Mouse (Mus musculus) forebrain, embryonic 12.5 days (tissue): Measurements from ENCODE around the gene Camk2d. TPM values are rescaled to one million over a fixed set of nuclear protein-coding genes. Genes with fewer than 3 reads are reported as not detected.

Experiments used
- ATAC-seq: fragments of 200-750 bp; cut with Nextera tagmentation; 2 replicates; pipeline ENCODE4 v1.8.0; 2017; ENCODE audit warnings: moderate TSS enrichment; ENCODE audit not compliant: low FRiP score
- H3K27ac ChIP-seq: fragments of 300-500 bp; sonication (generic); 2 replicates; pipeline ENCODE4 v1.5.1; 2016; ENCODE audit warnings: mild to moderate bottlenecking
- H3K27me3 ChIP-seq: fragments of 300-500 bp; sonication (generic); 2 replicates; pipeline ENCODE4 v1.6.1; 2016; ENCODE audit warnings: mild to moderate bottlenecking
- H3K36me3 ChIP-seq: fragments of 300-500 bp; sonication (generic); replicated peaks from 2 replicates; pipeline ENCODE4 v1.6.1; 2016; ENCODE audit warnings: mild to moderate bottlenecking
- H3K4me1 ChIP-seq: fragments of 300-500 bp; sonication (generic); 2 replicates; pipeline ENCODE4 v1.6.1; 2016
- H3K4me2 ChIP-seq: fragments of 300-500 bp; sonication (generic); 2 replicates; pipeline ENCODE4 v1.6.1; 2016; ENCODE audit warnings: mild to moderate bottlenecking, moderate library complexity
- H3K4me3 ChIP-seq: fragments of 300-500 bp; sonication (generic); replicated peaks from 2 replicates; pipeline ENCODE4 v1.5.1; 2016; ENCODE audit warnings: mild to moderate bottlenecking
- H3K9ac ChIP-seq: fragments of 300-500 bp; sonication (generic); 2 replicates; pipeline ENCODE4 v1.6.1; 2016; ENCODE audit warnings: mild to moderate bottlenecking
- H3K9me3 ChIP-seq: fragments of 300-500 bp; sonication (generic); 2 replicates; pipeline ENCODE4 v1.6.1; 2016
- WGBS: fragments of 180-500 bp; shearing (Covaris S2); methylation state at CpG from one replicate; pipeline ENCODE4 v1.1.7; 2016; 5-methylcytosine and 5-hydroxymethylcytosine counted together
- polyA plus RNA-seq: library from polyadenylated mRNA; unstranded; fragments of >200 nt; fragmentation: Nextera tagmentation; extraction: Ambion mirVana; gene quantifications from 2 replicates; pipeline ENCODE4 v1.2.1, GENCODE M21; 2016

Gene Camk2d
- polyA plus RNA-seq, 1 experiment from 2014 or later: 24.0 TPM

- Histone ChIP-seq H3K27me3 (no peaks in the 10 kb centered on the region), H3K9me3 (no peaks in the 10 kb centered on the region), H3K4me3 (no peak overlapping the region), H3K4me2 (no peak overlapping the region), H3K9ac (no peak overlapping the region), H3K4me1 (no peaks in the 10 kb centered on the region), H3K27ac (no peak overlapping the region), H3K36me3 (no peaks in the 10 kb centered on the region)
- ATAC-seq: no peak
- 83% methylated on average over 1 of the region's 1 CpGs for WGBS
These were observed 274.6 kb downstream of the Camk2d start for GRCm38 (mm10) chr3:126870688-126871087.

GRCm38 (mm10) chr3:126878233-126878632 is 282.1 kb downstream of the Camk2d start:
- Histone ChIP-seq H3K9me3 (no peaks in the 10 kb centered on the region), H3K9ac (no peak overlapping the region)
- 64% methylated on average over 1 of the region's 1 CpGs for WGBS

GRCm38 (mm10) chr3:126886090-126886489 is 290.0 kb downstream of the Camk2d start:
- H3K9ac ChIP-seq: no peak overlapping the region
- no peak overlapping the region for H3K4me2 ChIP-seq
- 86% methylated on average over 4 of the region's 4 CpGs for WGBS
- H3K9me3 ChIP-seq: no peaks in the 10 kb centered on the region
- no peak overlapping the region for H3K4me3 ChIP-seq
- H3K4me1 ChIP-seq: no peaks in the 10 kb centered on the region
- H3K27me3 ChIP-seq: no peaks in the 10 kb centered on the region
- no peak overlapping the region for H3K27ac ChIP-seq
- no peak for ATAC-seq
- H3K36me3 ChIP-seq: no peaks in the 10 kb centered on the region

More at GRCm38 (mm10) chr3:126878233-126878632, 282.1 kb downstream of the Camk2d start:
- H3K27me3 ChIP-seq: no peaks in the 10 kb centered on the region
- H3K4me1 ChIP-seq: no peaks in the 10 kb centered on the region
- no peak overlapping the region for H3K4me3 ChIP-seq
- no peak for ATAC-seq
- H3K36me3 ChIP-seq: no peaks in the 10 kb centered on the region
- no peak overlapping the region for H3K27ac ChIP-seq
- H3K4me2 ChIP-seq: no peak overlapping the region

GRCm38 (mm10) chr3:126886644-126887043 is 290.5 kb downstream of the Camk2d start:
- H3K4me3 ChIP-seq: no peak overlapping the region
- H3K4me1 ChIP-seq: no peaks in the 10 kb centered on the region
- no peaks in the 10 kb centered on the region for H3K27me3 ChIP-seq
- WGBS: 74% methylated on average over 4 of the region's 4 CpGs
- ATAC-seq: no peak
- H3K9ac ChIP-seq: no peak overlapping the region
- no peak overlapping the region for H3K4me2 ChIP-seq
- H3K27ac ChIP-seq: no peak overlapping the region
- H3K36me3 ChIP-seq: no peaks in the 10 kb centered on the region
- no peaks in the 10 kb centered on the region for H3K9me3 ChIP-seq

Other genes with a start within 250 kb of the Camk2d start
- 0.22 and 0.27 TPM in 2 replicates for gene Arsj, start 232.6 kb upstream of the Camk2d start, polyA plus RNA-seq